Mouse (Mus musculus) intestine, embryonic 14.5 days (tissue): ENCODE results near the gene Krtap10-10. TPM values are rescaled to one million over a fixed set of nuclear protein-coding genes. Genes with fewer than 3 reads are reported as not detected.
"Not testable (repeated sequence)": the region's sequence is repeated elsewhere in the genome, so short reads cannot be mapped to it uniquely, and the experiment has no call there.

Source experiments
- ATAC-seq: fragments of 200-750 bp; cut with Nextera tagmentation; replicated peaks from 2 replicates; pipeline ENCODE4 v1.8.0; 2017; ENCODE audit warnings: low read depth, moderate number of reproducible peaks, moderate TSS enrichment, moderate library complexity; ENCODE audit not compliant: low FRiP score, low TSS enrichment
- DNase-seq: peaks from one replicate; pipeline ENCODE4 v3.0.0-alpha.2; 2018; ENCODE audit warnings: low spot score
- H3K27ac ChIP-seq: fragments of 300-500 bp; sonication (generic); 2 replicates; pipeline ENCODE4 v1.5.1; 2014; ENCODE audit warnings: low read depth, mild to moderate bottlenecking, control low read depth
- H3K27me3 ChIP-seq: fragments of 300-500 bp; sonication (generic); replicated peaks from 2 replicates; pipeline ENCODE4 v1.6.1; 2014; ENCODE audit warnings: low read length, control low read depth; ENCODE audit not compliant: control insufficient read depth, insufficient read depth
- H3K36me3 ChIP-seq: fragments of 300-500 bp; sonication (generic); 2 replicates; pipeline ENCODE4 v1.6.1; 2014; ENCODE audit warnings: low read length, control low read depth; ENCODE audit not compliant: control insufficient read depth, insufficient read depth
- H3K4me1 ChIP-seq: fragments of 300-500 bp; sonication (generic); replicated peaks from 2 replicates; pipeline ENCODE4 v1.6.1; 2014; ENCODE audit warnings: low read length, control low read depth, mixed read lengths; ENCODE audit not compliant: control insufficient read depth, insufficient read depth
- H3K4me2 ChIP-seq: fragments of 300-500 bp; sonication (generic); 2 replicates; pipeline ENCODE4 v1.6.1; 2014; ENCODE audit warnings: low read length
- H3K4me3 ChIP-seq: fragments of 300-500 bp; sonication (generic); 2 replicates; pipeline ENCODE4 v1.5.1; 2014; ENCODE audit warnings: low read depth, low read length, control low read depth, mixed read lengths
- H3K9ac ChIP-seq: fragments of 300-500 bp; sonication (generic); 2 replicates; pipeline ENCODE4 v1.6.1; 2014; ENCODE audit warnings: mild to moderate bottlenecking, low read length
- H3K9me3 ChIP-seq: fragments of 300-500 bp; sonication (generic); 2 replicates; pipeline ENCODE4 v1.6.1; 2016; ENCODE audit warnings: low read length, control low read depth; ENCODE audit not compliant: control insufficient read depth
- WGBS: fragments of 180-500 bp; shearing (Covaris S2); extraction: QIAGEN DNeasy Blood & Tissue Kit; methylation state at CpG from one replicate; pipeline ENCODE4 v1.1.7; 2014; 5-methylcytosine and 5-hydroxymethylcytosine counted together
- polyA plus RNA-seq: library from polyadenylated mRNA; unstranded; fragments of >200 nt; fragmentation: Nextera tagmentation; extraction: Ambion mirVana; gene quantifications from 2 replicates; pipeline ENCODE4 v1.2.1, GENCODE M21; 2014

Krtap10-10 gene
- polyA plus RNA-seq = not detected in 2 replicates

GRCm38 (mm10) chr10:77835647-77836046 is at the start of gene Krtap10-10:
Krtap10-10 (plus strand) TSS chr10:77835947.
- DNase-seq (no peak), ATAC-seq (no peak)
- 64% methylated on average over 9 of the region's 9 CpGs for WGBS

GRCm38 (mm10) chr10:77787876-77788275 is 47.9 kb upstream of the Krtap10-10 start, which contains the start of gene Gm7137:
Gm7137 (minus strand) TSS chr10:77788200.
- not testable (repeated sequence) for H3K36me3 ChIP-seq, H3K9ac ChIP-seq, DNase-seq, H3K27me3 ChIP-seq, H3K9me3 ChIP-seq, H3K4me1 ChIP-seq, ATAC-seq, H3K27ac ChIP-seq, H3K4me2 ChIP-seq, H3K4me3 ChIP-seq
- no CpG with 5 or more reads among the region's 1 CpGs for WGBS

More at GRCm38 (mm10) chr10:77835647-77836046, at the start of gene Krtap10-10:
- Histone ChIP-seq H3K4me3 (no peak within 1 kb of the TSS), H3K4me1 (no peaks in the 10 kb centered on the region), H3K27me3 (no peaks in the 10 kb centered on the region), H3K27ac (no peak within 1 kb of the TSS), H3K9me3 (peaks cover 2% of the 10 kb centered on the region; the same call in 1 of the 2 replicates), H3K9ac (no peak within 1 kb of the TSS), H3K4me2 (no peak within 1 kb of the TSS), H3K36me3 (no peaks in the 10 kb centered on the region)

GRCm38 (mm10) chr10:77788621-77789020 is 47.1 kb upstream of the Krtap10-10 start:
- Histone ChIP-seq H3K9ac (no peak overlapping the region), H3K4me2 (no peak overlapping the region), H3K4me3 (no peak overlapping the region), H3K27ac (no peak overlapping the region), H3K9me3 (no peaks in the 10 kb centered on the region), H3K27me3 (no peaks in the 10 kb centered on the region), H3K4me1 (no peaks in the 10 kb centered on the region), H3K36me3 (no peaks in the 10 kb centered on the region)
- DNase-seq = no peak
- ATAC-seq = no peak
- 81% methylated on average over 2 of the region's 2 CpGs for WGBS

- H3K27ac ChIP-seq = no peak within 1 kb of the TSS
- H3K4me2 ChIP-seq = no peak within 1 kb of the TSS
- 57% methylated on average over 2 of the region's 2 CpGs for WGBS
- DNase-seq (no peak), ATAC-seq (no peak)
- H3K27me3 ChIP-seq = no peaks in the 10 kb centered on the region
- H3K9me3 ChIP-seq = no peaks in the 10 kb centered on the region
- H3K4me1 ChIP-seq = no peaks in the 10 kb centered on the region
- no peak within 1 kb of the TSS for H3K9ac ChIP-seq
- no peak within 1 kb of the TSS for H3K4me3 ChIP-seq
- no peaks in the 10 kb centered on the region for H3K36me3 ChIP-seq
Measured at GRCm38 (mm10) chr10:77794976-77795375, 40.8 kb upstream of the Krtap10-10 start, which contains the start of gene Gm9639. Gm9639 (minus strand) TSS chr10:77795076.

GRCm38 (mm10) chr10:77797677-77798076 is 38.1 kb upstream of the Krtap10-10 start:
- no peak overlapping the region for H3K4me2 ChIP-seq
- no peak overlapping the region for H3K27ac ChIP-seq
- WGBS = 24% methylated on average over 3 of the region's 3 CpGs
- no peaks in the 10 kb centered on the region for H3K27me3 ChIP-seq
- no peaks in the 10 kb centered on the region for H3K9me3 ChIP-seq
- H3K9ac ChIP-seq = no peak overlapping the region
- no peaks in the 10 kb centered on the region for H3K4me1 ChIP-seq
- no peak for ATAC-seq
- no peaks in the 10 kb centered on the region for H3K36me3 ChIP-seq
- no peak overlapping the region for H3K4me3 ChIP-seq
- no peak for DNase-seq

- not testable (repeated sequence) for DNase-seq, H3K9ac ChIP-seq, H3K27ac ChIP-seq, ATAC-seq, H3K9me3 ChIP-seq, H3K4me1 ChIP-seq, H3K4me3 ChIP-seq, H3K4me2 ChIP-seq, H3K27me3 ChIP-seq, H3K36me3 ChIP-seq
- WGBS = 46% methylated on average over 3 of the region's 3 CpGs
Measured at GRCm38 (mm10) chr10:77798164-77798920, 37.4 kb upstream of the Krtap10-10 start.

GRCm38 (mm10) chr10:77798921-77799508 is 36.7 kb upstream of the Krtap10-10 start, which contains the start of gene Gm19668:
Gm19668 (minus strand) TSS chr10:77799133.
- ATAC-seq (no peak), DNase-seq (peak; percentile 52)
- H3K27me3 ChIP-seq = no peaks in the 10 kb centered on the region
- H3K4me1 ChIP-seq = no peaks in the 10 kb centered on the region
- no peak within 1 kb of the TSS for H3K4me2 ChIP-seq
- H3K36me3 ChIP-seq = no peaks in the 10 kb centered on the region
- WGBS = 50% methylated on average over 8 of the region's 8 CpGs
- H3K4me3 ChIP-seq = no peak within 1 kb of the TSS
- H3K9ac ChIP-seq = no peak within 1 kb of the TSS
- H3K27ac ChIP-seq = no peak within 1 kb of the TSS
- H3K9me3 ChIP-seq = no peaks in the 10 kb centered on the region

- no peaks in the 10 kb centered on the region for H3K9me3 ChIP-seq
- H3K4me3 ChIP-seq = no peak overlapping the region
- no peak overlapping the region for H3K4me2 ChIP-seq
- H3K4me1 ChIP-seq = no peaks in the 10 kb centered on the region
- H3K36me3 ChIP-seq = no peaks in the 10 kb centered on the region
- no peaks in the 10 kb centered on the region for H3K27me3 ChIP-seq
- no peak overlapping the region for H3K9ac ChIP-seq
- 74% methylated on average over 3 of the region's 3 CpGs for WGBS
- ATAC-seq (no peak), DNase-seq (no peak)
- no peak overlapping the region for H3K27ac ChIP-seq
Measured at GRCm38 (mm10) chr10:77804095-77804494, 31.7 kb upstream of the Krtap10-10 start.
